Comparison of ENCODE assay signal across 8 mouse cellular contexts in the genomic region with DNA sequence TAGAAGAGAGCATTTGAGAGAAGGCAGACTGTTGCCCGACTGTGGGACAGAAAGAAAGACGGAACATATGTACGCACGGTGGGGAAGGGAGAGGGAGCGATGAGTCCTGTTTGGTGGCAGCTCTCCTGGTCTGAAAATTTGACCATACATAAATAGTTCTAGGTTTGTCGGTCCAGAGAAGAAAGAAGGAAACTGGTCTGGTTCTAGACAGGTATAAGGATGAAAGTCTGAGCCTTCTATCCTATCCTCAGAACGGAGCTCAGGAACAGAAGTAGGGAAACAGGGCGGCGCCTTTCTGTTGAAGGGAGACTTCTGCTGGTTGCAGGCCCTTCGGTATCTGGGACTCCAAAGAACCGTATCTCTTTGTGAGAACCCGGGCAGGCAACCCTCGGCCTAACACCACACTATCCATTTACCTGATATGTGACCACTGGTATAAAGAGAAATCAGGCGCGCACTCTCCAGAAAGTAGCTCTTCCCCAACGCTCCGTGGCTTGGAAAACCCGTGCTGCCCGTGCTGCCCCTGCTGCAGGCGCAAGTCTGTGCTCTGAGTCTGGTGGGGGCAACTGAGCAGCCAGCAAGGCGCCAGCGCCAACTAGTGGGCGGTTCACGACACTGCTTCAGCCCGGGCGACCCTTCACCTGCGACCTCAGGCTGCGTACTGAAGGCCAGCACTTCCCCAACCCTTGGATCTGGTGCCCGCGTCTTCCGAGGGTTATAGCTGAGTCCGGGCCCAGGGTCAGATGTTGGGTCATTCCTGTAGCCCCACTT. TPM values are rescaled to one million over a fixed set of nuclear protein-coding genes. Genes with fewer than 3 reads are reported as not detected.
DNase-seq lines count a peak whose midpoint lies in the region; ATAC-seq and TF ChIP-seq lines count a peak whose summit lies in the region.

No protein-coding gene starts in this region.

- H3K4me3 ChIP-seq in ES-Bruce4 (ENCODE audit: low read depth, low read length): no peak overlapping the region
- no peak overlapping the region for H3K4me3 ChIP-seq in bone marrow, adult 2 months (replicated peaks; ENCODE audit: control insufficient read depth, low read depth, low read length)

- H3K27me3 ChIP-seq in ES-Bruce4 (ENCODE audit: control insufficient read depth, insufficient read depth, low read length, poor library complexity, severe bottlenecking): peaks cover 17% of the 10 kb centered on the region

- TF ChIP-seq EP300 in ES-Bruce4 (IDR thresholded peaks at IDR 0.05; ENCODE audit: insufficient read depth, low read depth, low read length): peak; percentile 33; the same call in 1 of the 2 replicates

- peak; percentile 34 for DNase-seq in heart, postnatal 25 days (ENCODE audit: low spot score)
- DNase-seq in layer of hippocampus, postnatal 14 days (ENCODE audit: low spot score in 2 of 2): peak; percentile 54 to 57
- DNase-seq in lung, postnatal 25 days (ENCODE audit: low spot score): peak; percentile 72
- peak; percentile 65 for DNase-seq in spleen, adult 12 weeks (ENCODE audit: low spot score)
- no peak for DNase-seq in Muller cell, postnatal 12 days (ENCODE audit: inconsistent ontology term)

- H3K36me3 ChIP-seq in ES-Bruce4 (ENCODE audit: control insufficient read depth, insufficient read depth, low read length, poor library complexity, severe bottlenecking): no peaks in the 10 kb centered on the region

- WGBS in bone marrow, adult 2 months: 14% methylated on average over 32 of the region's 32 CpGs

- H3K9ac ChIP-seq in ES-Bruce4 (ENCODE audit: low read depth, poor library complexity, severe bottlenecking): no peak overlapping the region

- peak; percentile 99 for TF ChIP-seq CTCF in ES-Bruce4 (IDR thresholded peaks at IDR 0.05; ENCODE audit: low read depth, low read length)
- peak; percentile 94 for TF ChIP-seq CTCF in bone marrow, adult 2 months (IDR thresholded peaks at IDR 0.05; ENCODE audit: control insufficient read depth, insufficient read depth, low read length)

- no peaks in the 10 kb centered on the region; the same call in 1 of the 2 replicates for H3K9me3 ChIP-seq in ES-Bruce4 (replicated peaks; ENCODE audit: control insufficient read depth, insufficient read depth, low read length, poor library complexity, severe bottlenecking)

- no peak overlapping the region for H3K27ac ChIP-seq in ES-Bruce4 (ENCODE audit: insufficient read depth, low read length)
- H3K27ac ChIP-seq in bone marrow, adult 2 months (ENCODE audit: control insufficient read depth, insufficient read depth, low read depth, low read length, poor library complexity): no peak overlapping the region

- intact Hi-C loops in heart, postnatal 25 days (cut with DNase I): loop anchor here (5.0 kb wide), 5 partner anchors 52 to 203 kb away; a partner anchor contains a TSS

- no peak for TF ChIP-seq POLR2A in ES-Bruce4 (IDR thresholded peaks at IDR 0.05; ENCODE audit: insufficient read depth, low read length)
- no peak for TF ChIP-seq POLR2A in bone marrow, adult 2 months (IDR thresholded peaks at IDR 0.05; ENCODE audit: borderline replicate concordance, control insufficient read depth, low read depth, low read length)

- H3K4me1 ChIP-seq in ES-Bruce4 (ENCODE audit: control insufficient read depth, insufficient read depth, low read length): no peaks in the 10 kb centered on the region
- no peaks in the 10 kb centered on the region for H3K4me1 ChIP-seq in bone marrow, adult 2 months (ENCODE audit: control insufficient read depth, insufficient read depth, low read length)

- ATAC-seq in erythroid progenitor cell, adult 5-6 weeks (replicated peaks; ENCODE audit: low FRiP score, poor library complexity, severe bottlenecking): peak; percentile 57

RNA-seq across cellular contexts. Expression of a gene that starts 29.8 kb away (rescaled TPM):
- 0.76 and 1.1 TPM in 2 replicates for polyA plus RNA-seq in ES-Bruce4 (2011; ENCODE audit: insufficient read depth, insufficient read length, low read depth, missing spikeins)
- polyA plus RNA-seq in bone marrow, adult 2 months (2011; ENCODE audit: insufficient read depth, insufficient read length, low replicate concordance, missing spikeins): 7.0 and 20.8 TPM in 2 replicates
- total RNA-seq in erythroid progenitor cell, adult 5-6 weeks (2015; ENCODE audit: low replicate concordance): 5.9 and 10.8 TPM in 2 replicates
- 0.51 TPM in 1 of 2 replicates, not detected in the other for total RNA-seq in erythroid progenitor cell, adult 5-6 weeks (2017; ENCODE audit: low replicate concordance)
- under 1 TPM; 0.31 to 0.50 TPM for total RNA-seq in heart, postnatal 25 days (2021)
- total RNA-seq in layer of hippocampus, postnatal 14 days (2021): not detected
